Mouse (Mus musculus) B cell, adult 67 days (primary cell): ENCODE measurements around the gene Tsr1. TPM values are rescaled to one million over a fixed set of nuclear protein-coding genes. Genes with fewer than 3 reads are reported as not detected.

ENCODE experiments used
- total RNA-seq, 2 experiments: library from RNA; stranded (reverse); gene quantifications; 4 replicates each; pipeline ENCODE4 v1.2.4; 2023

Gene Tsr1
- total RNA-seq, result 10 to 100 TPM; 65.3 to 75.0 TPM

DNA sequence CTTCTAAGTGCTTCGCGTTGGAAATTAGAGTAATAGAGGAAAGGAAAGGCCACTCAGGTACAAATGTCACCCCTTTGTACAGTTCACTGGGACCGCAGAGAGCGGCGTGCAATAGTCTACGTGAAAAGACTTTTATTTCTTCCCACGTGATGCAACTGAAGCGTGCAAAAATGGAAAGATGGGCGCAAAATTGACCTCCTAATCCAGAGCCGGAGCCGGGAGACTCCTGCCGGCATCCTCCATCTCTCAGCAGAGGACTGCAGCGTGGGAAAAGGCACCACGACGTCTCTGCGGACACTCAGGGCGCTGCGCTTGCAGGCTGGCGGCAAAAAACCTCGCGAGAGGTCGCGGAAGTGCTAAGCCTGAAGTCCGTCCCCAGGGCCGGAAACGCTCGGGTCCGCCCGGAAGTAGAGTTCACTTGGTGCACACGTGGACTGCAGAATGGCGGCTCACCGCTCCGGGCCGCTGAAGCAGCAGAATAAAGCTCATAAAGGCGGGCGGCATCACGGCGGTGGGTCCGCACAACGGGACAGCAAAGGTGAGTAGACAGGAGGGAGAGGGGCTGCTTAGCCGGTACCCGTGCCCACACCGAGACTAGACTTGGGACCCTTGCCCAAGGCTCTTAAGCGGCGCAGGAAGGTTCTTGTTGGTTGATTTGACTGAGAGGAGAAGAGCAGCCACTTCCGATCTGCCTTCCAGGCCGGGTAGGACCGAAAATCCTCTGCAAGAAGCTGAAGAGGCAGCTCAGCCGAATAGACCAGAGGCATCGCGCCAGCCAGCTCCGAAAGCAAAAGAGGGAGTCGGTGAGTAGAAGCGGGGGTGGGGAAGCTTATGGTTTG, at the start of gene Tsr1:
Tsr1 (plus strand) TSS at position 394 of the 839 bp plus-strand sequence.

DNA sequence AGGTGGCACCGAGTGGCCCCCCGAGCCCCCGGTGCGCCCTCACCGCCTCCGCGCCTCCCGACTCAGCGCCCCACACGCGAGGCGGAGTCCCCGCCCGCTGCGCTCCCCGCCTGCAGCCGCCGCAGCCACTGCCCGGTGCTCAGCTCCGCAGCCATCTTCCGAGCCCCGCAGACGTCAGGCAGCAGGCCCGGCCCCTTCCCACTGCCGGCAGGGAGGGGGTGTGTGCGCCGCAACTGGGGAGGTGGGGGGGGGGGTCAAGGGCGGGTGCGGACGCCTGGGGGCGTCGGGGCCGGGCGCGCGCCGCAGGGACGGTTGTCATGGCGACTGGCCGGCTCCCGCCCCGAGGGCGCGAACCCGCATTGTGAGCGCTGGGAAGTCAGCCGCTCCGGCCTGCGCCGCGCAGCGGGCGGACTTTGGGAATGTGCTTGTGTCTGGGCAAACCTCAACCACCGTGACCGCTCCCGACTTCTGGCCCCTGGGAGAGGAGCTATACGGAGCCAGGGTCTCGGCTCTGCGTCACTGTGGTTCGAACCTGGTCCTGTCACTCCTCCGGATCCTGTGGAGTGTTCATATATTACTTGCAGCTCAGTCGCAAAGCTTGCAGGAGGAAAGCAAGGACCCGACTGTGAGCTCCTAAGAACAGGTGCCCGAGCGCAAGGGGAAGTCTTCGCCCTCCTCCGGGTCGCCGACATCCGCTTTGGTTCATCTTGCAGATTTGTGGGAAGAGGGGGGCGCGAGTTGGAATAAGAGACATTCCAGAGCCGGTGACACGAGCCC, 782 bp upstream of the Tsr1 start, which contains the start of gene Sgsm2:
Sgsm2 (minus strand) TSS at position 160 of the 777 bp plus-strand sequence.

DNA sequence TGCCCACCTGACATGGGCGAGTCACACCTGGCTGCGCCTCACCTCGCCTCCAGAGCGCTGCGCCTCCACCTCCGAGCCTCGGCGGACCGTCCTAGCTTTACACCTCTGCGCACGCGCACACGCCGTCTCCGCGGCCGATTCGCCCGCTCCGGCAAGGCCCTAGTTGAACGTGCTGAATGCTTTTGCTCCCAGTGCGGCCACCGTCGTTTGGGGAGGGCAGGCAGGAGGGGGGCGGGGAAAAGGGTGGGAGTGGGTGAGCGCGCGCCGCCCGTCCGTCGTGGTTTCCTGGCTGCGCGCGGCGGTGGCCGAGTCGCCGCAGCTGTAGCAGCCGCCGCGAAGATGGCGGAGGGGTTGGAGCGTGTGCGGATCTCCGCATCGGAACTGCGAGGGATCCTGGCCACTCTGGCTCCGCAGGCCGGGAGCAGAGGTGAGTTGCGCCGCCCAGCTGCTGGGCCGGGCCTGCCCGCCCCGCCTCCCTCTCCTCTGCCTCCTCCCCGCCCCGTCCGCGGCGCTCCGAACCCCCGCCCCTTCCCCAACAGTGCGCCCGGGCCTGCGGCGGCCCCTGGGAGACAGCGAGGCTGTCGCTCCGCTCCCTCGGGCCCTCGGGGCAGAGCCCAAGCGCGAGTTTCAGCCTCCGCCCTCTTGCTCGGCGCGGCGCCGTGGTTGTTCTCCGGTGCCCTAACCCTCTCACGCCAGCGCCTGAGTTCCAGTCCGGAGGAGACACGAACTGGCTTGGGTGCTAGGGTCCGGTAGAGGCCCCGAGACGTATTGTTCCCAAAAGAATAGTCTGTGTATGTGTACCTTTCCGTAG, 27.9 kb downstream of the Tsr1 start, which contains the start of the genes Smg6 and Srr:
Smg6 (plus strand) TSS at position 247 of the 811 bp plus-strand sequence.
Srr (minus strand) TSS at position 372 of the 811 bp plus-strand sequence.

Other genes starting within 250 kb of the Tsr1 start
- gene Cluh, start 248.6 kb upstream of the Tsr1 start, total RNA-seq, result 10 to 100 TPM; 43.3 to 48.1 TPM
- 100 to 1,000 TPM; 127 to 130 TPM for gene Pafah1b1, start 173.4 kb upstream of the Tsr1 start, total RNA-seq
- 10 to 100 TPM; 48.2 to 54.1 TPM for gene Mettl16, start 127.2 kb upstream of the Tsr1 start, total RNA-seq
- 10 to 100 TPM; 73.3 to 96.6 TPM for gene Mnt, start 67.2 kb upstream of the Tsr1 start, total RNA-seq
- gene Sgsm2, start 1.0 kb upstream of the Tsr1 start, total RNA-seq, result 1 to 10 TPM; 6.3 to 7.1 TPM
- gene Smg6, start 27.8 kb downstream of the Tsr1 start, total RNA-seq, result 10 to 100 TPM; 65.1 to 69.3 TPM
- 10 to 100 TPM in 1 of 2 experiments, 1 to 10 TPM in 1; 7.8 to 12.7 TPM for gene Srr, start 27.9 kb downstream of the Tsr1 start, total RNA-seq